Mouse (Mus musculus) adipocyte (in vitro differentiated cells): ENCODE measurements around the gene Katna1.

Experiments used
- DNase-seq: peaks from one replicate; pipeline ENCODE4 v3.0.0-alpha.2; 2016; ENCODE audit warnings: low spot score

The Katna1 gene

GRCm38 (mm10) chr10:7779751-7780237 is 54.0 kb downstream of the Katna1 start:
- peak; percentile 93 for DNase-seq

DNA sequence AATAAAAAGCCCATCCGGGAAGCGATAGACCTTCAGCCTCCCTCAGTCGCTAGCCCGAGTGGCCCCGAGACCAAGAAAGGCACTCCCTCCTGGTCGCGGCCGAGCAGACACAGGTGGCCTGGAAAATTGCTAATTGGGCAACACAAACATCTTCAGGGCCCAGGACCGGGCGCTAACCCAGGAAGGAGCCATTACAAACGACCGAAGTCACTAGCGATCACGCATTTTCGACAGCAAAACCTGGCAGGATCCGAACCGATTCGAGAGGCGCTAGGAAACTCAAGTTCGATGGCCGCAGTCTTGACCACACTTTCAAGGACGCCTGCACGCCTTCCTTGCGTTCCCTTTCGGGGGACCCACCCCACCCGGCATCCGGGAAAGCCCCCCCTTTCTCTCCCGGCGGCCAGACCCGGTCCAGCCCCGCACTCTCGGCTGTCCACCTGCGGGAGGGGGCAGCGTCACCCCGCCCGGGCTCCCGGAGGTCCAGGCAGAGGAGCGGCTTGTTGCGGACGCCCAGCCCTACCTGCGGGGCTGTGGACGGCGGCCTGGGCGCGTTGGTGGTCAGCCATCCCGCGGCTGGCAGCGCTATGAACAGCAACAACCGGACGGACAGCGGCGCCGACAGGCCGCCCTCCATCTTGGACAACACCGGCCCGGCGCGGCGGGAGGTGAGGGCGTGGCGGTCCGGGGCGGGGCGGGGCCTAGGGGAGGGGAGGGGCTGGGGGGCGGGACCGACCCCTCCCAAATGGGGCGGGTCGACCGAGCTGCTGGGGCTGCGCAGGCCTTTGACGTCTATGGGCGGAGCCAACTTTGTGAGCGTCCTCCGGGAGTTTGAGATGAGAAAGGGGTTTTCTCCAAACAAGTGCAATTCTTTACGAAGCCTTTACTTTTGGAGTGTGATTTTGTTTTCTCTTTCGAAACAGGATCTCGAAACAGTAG is 54.7 kb downstream of the Katna1 start:
- DNase-seq: peak; percentile 91

- no peak for DNase-seq
Observed at GRCm38 (mm10) chr10:7781214-7781613, 55.4 kb downstream of the Katna1 start.

- no peak for DNase-seq
Observed at GRCm38 (mm10) chr10:7787319-7787718, 61.5 kb downstream of the Katna1 start.

DNA sequence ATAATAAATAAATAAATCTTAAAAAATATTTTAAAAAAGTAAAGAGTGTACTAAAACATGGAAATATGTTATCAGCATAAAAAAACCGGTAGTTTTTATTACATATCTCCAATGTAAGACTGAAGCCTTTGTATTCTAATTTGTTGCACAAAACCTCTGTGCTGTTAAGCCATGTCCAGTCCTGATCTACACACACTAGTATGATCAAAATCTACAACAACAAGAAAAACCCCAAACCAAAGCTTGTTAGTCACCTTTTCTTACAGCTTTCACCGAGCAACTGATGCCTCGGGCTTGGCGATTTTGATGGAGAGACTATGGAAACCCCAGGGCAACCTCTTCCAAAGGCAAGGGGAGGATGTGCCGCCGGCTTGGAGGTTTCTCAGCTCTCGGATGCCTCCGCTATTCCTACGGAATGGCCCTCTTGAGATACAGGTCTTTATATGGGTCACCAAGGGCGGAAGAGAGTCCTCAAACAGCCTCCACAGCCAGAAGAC is 66.5 kb downstream of the Katna1 start:
- no peak for DNase-seq

DNA sequence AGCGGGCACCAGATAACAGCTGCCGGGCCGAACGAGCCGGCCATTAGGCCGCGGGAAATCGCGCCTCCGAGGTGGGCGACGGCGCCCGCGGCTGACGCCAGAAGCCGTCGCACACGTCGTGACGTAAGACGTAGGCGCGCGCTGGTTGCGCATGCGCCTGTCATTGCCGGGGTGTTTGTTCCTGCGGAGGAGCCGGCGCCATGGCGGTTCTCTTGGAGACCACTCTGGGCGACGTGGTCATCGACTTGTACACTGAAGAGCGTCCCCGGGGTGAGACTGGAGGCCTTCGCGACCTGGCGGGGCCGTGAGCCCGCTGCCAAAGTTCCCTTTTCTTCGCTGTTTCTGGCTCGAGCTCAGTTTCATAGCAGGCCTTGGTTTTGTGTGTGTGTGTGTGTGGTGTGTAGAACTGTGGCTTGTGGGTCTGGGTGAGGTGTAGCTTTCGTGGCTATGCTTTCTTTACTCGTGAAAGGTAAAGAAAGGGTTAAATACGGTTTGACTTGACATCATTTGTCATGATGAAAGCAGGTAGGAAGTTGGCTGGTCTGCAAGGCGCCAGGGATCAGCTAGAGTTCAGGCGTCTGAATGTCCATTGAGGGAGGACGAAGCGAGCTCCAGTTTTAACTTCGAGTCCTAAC is 67.1 kb downstream of the Katna1 start, which contains the start of the genes Ginm1 and Ppil4:
Gene Ginm1 (minus strand): TSS at position 74 of the 635 bp plus-strand sequence.
Gene Ppil4 (plus strand): TSS at position 141 of the 635 bp plus-strand sequence.
- DNase-seq: peak; percentile 89

GRCm38 (mm10) chr10:7801258-7801657 is 75.5 kb downstream of the Katna1 start:
- DNase-seq: no peak

GRCm38 (mm10) chr10:7802519-7803140 is 76.8 kb downstream of the Katna1 start:
- DNase-seq: no peak

- peak; percentile 86 for DNase-seq
Observed at GRCm38 (mm10) chr10:7809937-7810336, 84.1 kb downstream of the Katna1 start.
